Mouse (Mus musculus): ENCODE data around the gene Bud31. TPM values are rescaled to one million over a fixed set of nuclear protein-coding genes. Genes with fewer than 3 reads are reported as not detected.
"Not testable (repeated sequence)": the region's sequence is repeated elsewhere in the genome, so short reads cannot be mapped to it uniquely, and the experiment has no call there.

Gene Bud31
- 10 to 100 TPM; 67.4 to 73.4 TPM for total RNA-seq (2021)
- long read RNA-seq, experiment 1, transcript Bud31-207 (6 exons, 867 nt), result major isoform, 16 of 28 reads
- long read RNA-seq, experiment 1, transcript Bud31-203 (6 exons, 928 nt), result minor isoform, 10 of 28 reads
- long read RNA-seq, experiment 1, partial matches to known transcripts, result 1 of 28 reads
- long read RNA-seq, experiment 1, other reads (novel, unspliced or antisense), result 1 of 28 reads
- long read RNA-seq, experiment 2, transcript Bud31-203 (6 exons, 928 nt), result minor isoform, 5 of 35 reads
- long read RNA-seq, experiment 2, transcript Bud31-207 (6 exons, 867 nt), result major isoform, 24 of 35 reads
- long read RNA-seq, experiment 2, partial matches to known transcripts, result 1 of 35 reads
- long read RNA-seq, experiment 2, other reads (novel, unspliced or antisense), result 2 of 35 reads

GRCm38 (mm10) chr5:145139571-145140519 lies at the start of gene Bud31, which contains the start of gene Pdap1:
Bud31 (plus strand) TSS chr5:145140362.
Pdap1 (minus strand) TSS chr5:145140238.
- H3K4me3 ChIP-seq, result peak within 1 kb of the TSS; percentile 96
- H3K27ac ChIP-seq, result peak within 1 kb of the TSS; percentile 99
- DNase-seq (ENCODE audit: low spot score in 2 of 2), result peak; percentile 94 to 96
- peak; percentile 23; the same call in 1 of the 2 replicates for TF ChIP-seq CTCF (conservative IDR thresholded peaks at IDR 0.05)

GRCm38 (mm10) chr5:145096195-145096594 lies 44.0 kb upstream of the Bud31 start:
- no peak for TF ChIP-seq CTCF (conservative IDR thresholded peaks at IDR 0.05)
- Histone ChIP-seq H3K4me3 (no peak overlapping the region), H3K27ac (no peak overlapping the region)
- no peak for DNase-seq (ENCODE audit: low spot score in 2 of 2)

- DNase-seq (ENCODE audit: low spot score in 2 of 2), result no peak
- peak; percentile 26; the same call in 1 of the 2 replicates for TF ChIP-seq CTCF (conservative IDR thresholded peaks at IDR 0.05)
- no peak overlapping the region for H3K4me3 ChIP-seq
- H3K27ac ChIP-seq, result no peak overlapping the region
These were observed 41.8 kb upstream of the Bud31 start for GRCm38 (mm10) chr5:145098340-145098821.

GRCm38 (mm10) chr5:145100960-145101359 lies 39.2 kb upstream of the Bud31 start:
- no peak for DNase-seq (ENCODE audit: low spot score in 2 of 2)
- Histone ChIP-seq H3K4me3 (no peak overlapping the region), H3K27ac (no peak overlapping the region)
- TF ChIP-seq CTCF (conservative IDR thresholded peaks at IDR 0.05), result no peak

GRCm38 (mm10) chr5:145101451-145101850 lies 38.7 kb upstream of the Bud31 start:
- DNase-seq (ENCODE audit: low spot score in 2 of 2); H3K4me3 ChIP-seq; H3K27ac ChIP-seq: not testable (repeated sequence)

- no peak overlapping the region for H3K4me3 ChIP-seq
- TF ChIP-seq CTCF (conservative IDR thresholded peaks at IDR 0.05), result no peak
- DNase-seq (ENCODE audit: low spot score in 2 of 2), result no peak
- no peak overlapping the region for H3K27ac ChIP-seq
These were observed 37.5 kb upstream of the Bud31 start for GRCm38 (mm10) chr5:145102706-145103105.

GRCm38 (mm10) chr5:145104328-145104727 lies 35.8 kb upstream of the Bud31 start:
- no peak overlapping the region for H3K4me3 ChIP-seq
- no peak for TF ChIP-seq CTCF (conservative IDR thresholded peaks at IDR 0.05)
- peak overlapping the region; percentile 86 for H3K27ac ChIP-seq
- peak in 1 of 2 experiments; percentile 48 for DNase-seq (ENCODE audit: low spot score in 2 of 2)

- DNase-seq (ENCODE audit: low spot score in 2 of 2), result no peak
- TF ChIP-seq CTCF (conservative IDR thresholded peaks at IDR 0.05), result no peak
- H3K27ac ChIP-seq, result peak overlapping the region; percentile 86
- H3K4me3 ChIP-seq, result no peak overlapping the region
These were observed 34.4 kb upstream of the Bud31 start for GRCm38 (mm10) chr5:145105694-145106275.

GRCm38 (mm10) chr5:145110401-145110800 lies 29.8 kb upstream of the Bud31 start:
- Histone ChIP-seq H3K27ac (no peak overlapping the region), H3K4me3 (no peak overlapping the region)
- DNase-seq (ENCODE audit: low spot score in 2 of 2), result no peak
- no peak for TF ChIP-seq CTCF (conservative IDR thresholded peaks at IDR 0.05)

- no peak for TF ChIP-seq CTCF (conservative IDR thresholded peaks at IDR 0.05)
- Histone ChIP-seq H3K27ac (no peak overlapping the region), H3K4me3 (no peak overlapping the region)
- DNase-seq (ENCODE audit: low spot score in 2 of 2), result no peak
These were observed 27.6 kb upstream of the Bud31 start for GRCm38 (mm10) chr5:145112566-145112965.

- no peak overlapping the region for H3K27ac ChIP-seq
- TF ChIP-seq CTCF (conservative IDR thresholded peaks at IDR 0.05), result no peak
- no peak for DNase-seq (ENCODE audit: low spot score in 2 of 2)
- H3K4me3 ChIP-seq, result no peak overlapping the region
These were observed 26.7 kb upstream of the Bud31 start for GRCm38 (mm10) chr5:145113416-145113815.

GRCm38 (mm10) chr5:145114071-145114605 lies 26.0 kb upstream of the Bud31 start, which contains the start of gene Arpc1b:
Arpc1b (plus strand) TSS chr5:145114215.
- H3K27ac ChIP-seq, result peak within 1 kb of the TSS; percentile 78
- H3K4me3 ChIP-seq, result peak within 1 kb of the TSS; percentile 58
- no peak for DNase-seq (ENCODE audit: low spot score in 2 of 2)
- no peak for TF ChIP-seq CTCF (conservative IDR thresholded peaks at IDR 0.05)
